Mouse (Mus musculus) R1 (cell line): ENCODE measurements around the gene Plpp7.
A peak's percentile ranks its signal among the peaks of the same experiment; 100 is the strongest.

Source experiments
- DNase-seq: peaks from one replicate; pipeline ENCODE4 v3.0.0-alpha.2; 2018; ENCODE audit warnings: low read depth, low spot score

Gene Plpp7

DNA sequence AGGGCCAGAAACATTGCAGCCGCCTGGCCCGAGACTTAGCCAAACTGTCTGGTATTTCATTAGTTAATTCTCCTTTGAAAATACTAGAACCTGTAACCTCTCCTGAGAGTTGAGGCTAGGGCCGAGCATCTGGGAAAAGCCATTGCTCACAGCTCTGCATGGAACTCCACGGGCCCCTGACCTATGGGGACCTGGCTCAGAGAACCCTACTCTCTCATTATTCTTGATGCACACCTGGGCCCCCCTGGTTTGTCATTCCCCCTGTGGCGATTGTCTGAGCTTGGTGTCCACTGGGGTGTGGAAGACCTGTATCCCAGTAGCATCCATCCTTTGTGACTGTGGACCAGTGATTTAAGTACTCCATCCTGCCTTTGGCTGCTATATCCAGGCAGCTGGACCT is 44.0 kb downstream of the Plpp7 start:
- no peak for DNase-seq

DNA sequence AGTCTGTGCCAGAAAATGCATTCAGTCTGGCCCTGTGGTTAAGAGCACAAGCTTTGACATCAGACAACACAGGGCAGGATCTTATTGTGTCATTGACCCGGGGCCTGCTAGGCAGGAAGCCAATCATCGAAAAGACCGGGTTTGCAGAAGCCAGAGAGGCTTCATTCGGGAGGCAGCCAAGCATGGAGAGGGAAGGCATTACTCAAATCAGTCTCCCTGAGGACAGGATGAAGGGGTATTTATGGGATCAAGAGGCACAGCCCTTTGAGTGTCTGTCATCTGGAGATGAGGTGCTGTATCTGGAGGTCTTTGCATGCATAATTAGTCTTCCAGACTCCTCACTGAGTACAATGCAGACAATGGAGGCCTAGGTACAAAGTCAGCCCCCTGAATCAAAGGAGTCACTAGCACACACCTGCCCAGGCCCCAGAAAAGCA is 45.2 kb downstream of the Plpp7 start:
- peak; percentile 57 for DNase-seq

DNA sequence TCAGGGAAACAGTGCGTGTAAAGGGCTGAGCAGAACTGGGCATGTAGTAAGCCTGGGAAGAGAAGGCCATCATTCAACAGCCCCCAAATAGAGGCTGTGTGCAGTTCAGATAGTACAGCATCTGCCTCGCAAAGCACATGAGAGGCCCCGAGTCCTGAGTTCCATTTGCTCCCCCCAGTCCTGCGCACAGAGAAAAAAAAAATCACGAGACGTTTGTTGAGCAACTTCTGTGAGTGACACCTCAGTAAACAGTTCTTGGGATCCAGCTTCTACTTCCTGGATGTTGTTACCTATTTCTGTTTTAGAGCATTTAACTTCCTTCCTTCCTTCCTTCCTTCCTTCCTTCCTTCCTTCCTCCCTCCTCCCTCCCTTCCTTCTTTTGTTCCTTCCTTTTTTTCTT is 46.3 kb downstream of the Plpp7 start:
- DNase-seq: no peak

DNA sequence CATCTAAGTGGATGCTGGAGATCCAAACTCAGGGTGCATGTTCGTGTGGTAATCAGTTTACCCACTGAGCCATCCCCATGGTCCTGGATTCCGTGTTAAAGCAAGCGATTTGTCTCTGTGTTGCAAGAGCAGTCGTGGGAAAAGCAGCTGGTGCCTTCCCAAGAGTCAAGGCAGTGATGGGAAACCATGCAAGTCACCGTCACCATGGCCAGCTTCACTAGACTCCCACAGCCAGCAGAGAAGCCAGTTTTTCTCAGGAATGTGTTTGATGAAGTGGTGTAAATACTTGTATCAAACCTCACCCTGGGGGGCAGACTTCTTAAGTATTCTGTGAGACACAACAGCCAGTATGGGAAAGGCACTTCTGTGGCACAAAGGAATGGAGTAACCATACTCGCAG is 47.0 kb downstream of the Plpp7 start:
- DNase-seq: no peak

DNA sequence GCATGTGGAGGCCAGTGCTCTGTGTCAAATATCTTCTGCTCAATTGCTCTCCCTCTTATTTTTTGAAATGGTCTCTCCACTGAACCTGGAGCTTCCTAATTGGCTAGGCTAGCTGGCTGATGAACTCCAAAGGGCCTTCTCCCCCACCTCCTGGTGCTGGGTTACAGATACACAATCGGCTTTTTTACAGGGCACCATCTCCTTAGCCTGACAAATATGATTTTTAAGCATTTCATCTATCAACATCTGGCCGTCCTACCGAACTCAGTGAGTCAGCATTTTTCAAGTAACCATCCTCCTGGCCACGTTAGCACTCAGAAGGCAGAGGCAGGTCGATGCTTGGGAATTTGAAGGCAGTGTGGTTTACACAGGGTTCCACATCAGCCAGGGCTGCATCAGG is 49.3 kb downstream of the Plpp7 start:
- DNase-seq: no peak

DNA sequence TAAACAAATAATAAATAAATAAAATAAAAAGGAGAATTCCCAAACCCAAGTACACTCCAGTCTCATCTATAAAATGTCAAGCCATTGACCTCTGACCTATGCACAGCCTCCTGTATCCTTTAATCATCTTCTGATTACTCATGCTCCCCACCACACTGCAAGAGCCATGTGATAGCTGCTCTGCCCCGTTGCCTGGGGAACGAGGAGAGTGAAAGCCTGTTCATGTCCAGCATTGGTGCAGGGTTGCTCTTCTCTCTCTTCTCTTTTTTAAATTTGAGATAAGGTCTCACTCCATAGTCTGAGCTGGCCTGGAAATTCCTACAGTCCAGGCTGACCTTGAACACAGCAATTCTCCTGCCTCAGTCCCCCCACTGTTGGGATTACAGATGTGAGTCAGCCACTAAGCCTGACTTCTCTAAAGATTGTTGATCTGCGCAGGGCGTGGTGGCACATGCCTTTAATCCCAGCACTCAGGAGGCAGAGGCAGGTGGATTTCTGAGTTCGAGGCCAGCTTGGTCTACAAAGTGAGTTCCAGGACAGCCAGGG is 51.4 kb downstream of the Plpp7 start:
- DNase-seq: peak; percentile 75

DNA sequence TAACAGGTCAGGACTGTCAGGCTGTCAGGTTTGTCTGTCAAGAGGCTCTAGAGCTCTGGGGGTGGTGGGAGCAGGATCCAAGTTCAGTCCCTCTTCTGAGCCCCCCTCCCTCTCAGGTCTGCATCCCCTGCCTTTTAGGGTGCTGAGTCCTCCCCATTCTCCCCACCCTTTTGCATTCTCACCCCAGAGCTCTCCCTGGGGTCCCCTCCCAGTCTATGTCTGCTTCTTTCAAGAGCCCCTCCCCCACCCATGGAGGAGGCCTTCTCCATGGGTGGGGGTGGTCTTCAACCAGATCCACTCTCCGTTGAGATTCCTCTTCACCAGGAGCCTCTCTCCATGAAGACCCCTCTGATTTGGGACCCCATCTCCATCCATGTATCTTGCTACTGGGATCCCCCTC is 54.8 kb downstream of the Plpp7 start:
- DNase-seq: no peak

DNA sequence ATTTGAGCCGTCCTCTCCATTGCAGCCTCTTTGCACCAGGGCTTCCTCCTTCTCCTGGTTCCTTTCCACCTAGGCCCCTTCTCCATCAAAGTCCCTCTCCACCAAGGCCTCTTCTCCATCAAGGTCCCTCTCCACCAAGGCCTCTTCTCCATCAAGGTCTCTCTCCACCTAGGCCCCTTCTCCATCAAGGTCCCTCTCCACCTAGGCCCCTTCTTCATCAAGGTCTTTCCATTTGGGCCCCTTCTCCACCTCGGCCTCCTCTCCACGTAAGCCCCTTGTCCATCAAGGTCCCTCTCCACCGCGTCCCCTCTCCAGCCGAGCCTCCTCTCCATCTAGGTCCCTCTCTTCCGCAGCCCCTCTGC is 55.2 kb downstream of the Plpp7 start:
- no peak for DNase-seq

DNA sequence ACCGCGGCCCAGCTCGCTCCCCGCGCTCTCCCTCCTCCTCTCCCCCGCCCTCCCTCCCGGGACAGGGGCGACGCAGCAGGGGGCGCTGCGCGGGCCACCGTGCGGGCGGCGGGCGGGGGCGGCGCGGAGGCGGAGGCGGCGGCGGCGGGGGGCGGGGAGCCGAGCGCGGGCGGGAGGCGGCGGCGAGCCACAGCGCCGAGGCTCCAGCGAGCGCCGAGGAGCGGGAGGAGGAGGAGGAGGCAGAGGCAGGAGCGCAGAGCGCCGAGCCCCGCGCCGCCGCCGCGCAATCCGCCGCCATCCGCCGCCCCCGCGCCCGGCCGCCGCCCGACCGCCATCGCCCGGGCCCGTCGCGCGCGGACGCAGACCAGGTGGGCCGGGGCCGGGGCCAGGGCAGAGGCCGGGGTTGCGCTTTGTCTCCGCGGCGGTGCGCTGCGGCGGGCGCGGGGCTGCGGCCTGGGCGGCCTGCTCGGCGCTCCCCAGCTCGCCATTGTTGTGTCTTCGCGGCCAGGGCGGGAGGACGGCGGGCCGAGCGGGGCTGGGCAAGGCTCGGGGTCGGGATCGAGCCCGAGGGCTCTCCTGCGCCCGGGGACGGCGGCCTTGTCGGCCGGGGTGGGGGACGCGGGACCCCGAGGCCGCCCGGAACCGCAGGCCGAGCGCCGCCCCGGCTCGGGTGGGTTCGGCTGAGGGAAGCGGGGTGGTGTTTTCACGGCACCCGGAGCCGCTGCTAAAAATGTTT is 55.8 kb downstream of the Plpp7 start, which contains the start of gene Prrc2b:
Gene Prrc2b, plus strand, starts transcription at position 159 of the 736 bp plus-strand sequence.
- DNase-seq: no peak

DNA sequence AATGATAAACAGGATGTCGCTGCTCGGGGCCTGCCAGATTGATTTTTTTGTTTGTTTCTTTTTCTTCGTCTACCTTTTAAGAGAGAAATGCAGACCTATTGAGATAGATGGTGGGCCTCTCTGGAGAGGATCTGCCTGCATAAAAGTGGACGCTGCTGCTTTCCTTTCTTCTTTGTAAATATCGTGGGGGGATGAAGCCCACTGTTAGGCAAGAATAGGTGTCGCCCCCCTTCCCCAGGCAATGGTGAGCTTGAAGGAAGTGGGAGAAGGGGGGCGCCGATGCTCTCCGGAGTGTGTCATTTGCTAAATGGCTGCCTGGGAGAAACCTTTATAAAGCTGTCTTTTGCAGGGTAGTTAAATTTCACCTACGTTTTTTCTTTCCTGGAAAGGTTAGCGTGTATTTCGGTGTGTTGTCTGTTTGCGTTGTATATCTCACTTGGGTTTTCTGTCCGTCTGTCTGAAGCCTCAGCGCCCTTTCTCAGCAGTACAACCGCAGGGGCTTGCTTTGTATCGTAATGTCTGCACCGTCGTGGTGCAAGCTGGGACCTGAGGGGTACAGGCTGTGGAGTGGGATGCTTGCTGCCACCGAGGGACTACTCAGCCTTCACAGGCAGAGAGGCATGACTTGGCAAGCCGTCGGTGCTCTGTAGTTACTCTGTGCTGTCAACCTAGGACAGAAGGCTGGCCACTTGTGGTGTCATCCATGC is 56.5 kb downstream of the Plpp7 start:
- DNase-seq: no peak

DNA sequence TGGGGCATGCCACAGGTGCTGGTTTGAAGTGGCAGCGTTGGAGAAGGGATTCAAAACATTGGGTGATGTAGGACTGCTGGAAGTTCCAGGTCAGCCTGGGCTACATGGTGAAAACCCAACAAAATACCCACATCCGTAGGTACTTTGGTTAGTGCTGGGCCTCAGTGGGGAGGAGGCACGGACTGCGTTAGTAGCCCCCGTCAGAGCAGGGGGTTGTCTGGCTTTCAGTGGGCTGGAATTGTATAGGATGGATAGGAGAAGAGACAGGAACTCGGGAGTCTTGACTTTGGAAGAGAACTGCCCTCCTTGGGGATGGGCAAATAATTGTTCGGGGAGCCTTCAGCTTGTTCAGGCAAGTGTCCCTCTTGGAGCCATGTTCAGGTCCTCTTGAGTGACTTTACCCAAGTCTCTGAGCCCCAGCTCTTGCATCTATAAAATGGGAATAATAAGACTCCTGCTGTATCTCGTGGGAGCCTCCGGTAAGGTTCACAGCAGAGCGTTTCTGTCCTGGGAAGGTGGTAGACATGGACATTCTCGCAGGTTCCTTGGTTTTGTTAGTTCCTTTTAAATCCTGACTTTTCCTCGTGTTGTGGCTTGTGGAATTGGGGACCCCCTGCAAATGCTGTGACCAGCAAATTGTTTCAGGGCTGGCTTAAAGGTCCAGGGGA is 57.2 kb downstream of the Plpp7 start:
- no peak for DNase-seq

DNA sequence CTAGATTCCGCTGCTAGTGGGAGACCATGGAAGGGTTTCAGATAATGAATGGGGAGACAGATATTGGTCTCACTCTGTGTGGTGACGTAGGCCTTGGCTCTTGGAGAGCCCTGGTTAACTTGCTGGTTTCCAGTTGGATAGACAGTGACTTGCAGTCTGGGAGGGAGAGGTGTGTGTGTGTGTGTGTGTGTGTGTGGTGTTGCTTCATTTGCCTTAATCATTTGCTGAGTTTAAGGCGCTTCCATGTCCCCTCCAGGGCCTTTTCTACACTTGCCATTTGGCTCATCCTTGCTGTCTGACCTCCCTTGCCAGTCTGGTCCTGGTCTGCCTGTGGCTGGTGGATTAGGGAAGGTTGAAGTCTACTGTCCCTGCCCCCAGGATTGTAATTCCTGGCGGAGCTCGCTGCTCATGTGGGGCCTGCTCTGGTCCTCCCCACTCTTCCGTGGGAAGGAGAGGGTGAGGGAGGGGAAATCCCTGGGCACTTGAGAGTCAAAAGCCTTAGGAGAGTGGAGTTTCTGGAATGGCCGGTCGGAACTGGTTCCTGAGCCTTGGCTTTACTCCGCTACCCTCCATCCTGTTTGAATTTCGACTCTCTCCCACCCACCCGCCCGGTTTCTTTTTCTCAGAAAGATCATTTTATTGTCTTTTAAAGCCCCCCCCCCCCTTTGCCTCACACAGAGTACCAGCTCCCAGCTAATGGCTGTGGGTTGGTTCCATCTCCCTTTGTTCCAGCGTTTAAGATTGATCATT is 57.9 kb downstream of the Plpp7 start:
- peak; percentile 73 for DNase-seq

DNA sequence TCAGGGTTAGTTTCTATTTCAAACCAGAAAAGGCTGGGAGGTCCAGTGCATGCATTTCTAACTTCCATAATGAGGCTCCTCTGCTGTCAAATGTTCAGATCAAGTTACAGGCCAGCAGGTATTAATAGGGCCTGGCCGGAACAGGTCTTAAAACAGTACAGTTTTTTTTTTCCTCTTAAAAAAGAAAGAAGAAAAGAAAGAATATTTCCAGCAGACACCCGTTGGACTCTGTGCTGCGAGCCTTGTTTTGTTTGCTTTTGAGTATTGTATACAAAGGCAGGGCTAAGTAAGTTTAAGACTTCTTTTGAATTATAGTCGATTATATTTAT is 58.4 kb downstream of the Plpp7 start:
- DNase-seq: no peak

DNA sequence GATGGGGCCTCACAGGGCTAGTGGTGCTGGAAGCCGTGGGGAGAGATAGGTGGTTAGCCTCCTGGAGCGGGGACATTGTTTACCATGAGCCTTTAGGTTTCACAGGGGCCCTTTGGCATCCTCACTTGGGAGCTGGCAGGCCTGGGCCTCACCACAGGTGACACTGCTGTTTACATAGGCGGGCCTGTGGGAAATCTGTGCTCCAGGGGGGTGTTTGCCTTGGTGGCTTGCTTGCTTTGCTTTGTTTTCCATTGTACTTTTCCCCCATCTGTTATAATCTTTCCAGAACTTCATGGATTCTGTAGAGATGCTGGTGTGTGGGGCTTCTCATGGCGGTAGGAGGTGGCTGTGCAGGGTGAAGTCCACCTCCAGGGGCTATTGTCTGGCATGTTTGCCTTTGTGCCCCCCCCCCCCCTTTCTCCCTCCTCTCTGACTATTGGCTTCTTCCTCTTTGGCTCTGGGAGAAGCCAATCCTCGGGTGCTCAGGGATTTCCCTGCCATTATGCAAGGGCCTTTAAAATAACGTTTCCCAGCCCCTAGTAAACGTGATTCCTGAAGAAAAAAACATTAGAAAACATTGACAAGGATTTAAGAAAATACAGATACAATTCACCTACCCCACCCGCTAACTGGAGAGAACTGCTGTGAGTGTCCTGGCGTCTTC is 59.1 kb downstream of the Plpp7 start:
- no peak for DNase-seq

DNA sequence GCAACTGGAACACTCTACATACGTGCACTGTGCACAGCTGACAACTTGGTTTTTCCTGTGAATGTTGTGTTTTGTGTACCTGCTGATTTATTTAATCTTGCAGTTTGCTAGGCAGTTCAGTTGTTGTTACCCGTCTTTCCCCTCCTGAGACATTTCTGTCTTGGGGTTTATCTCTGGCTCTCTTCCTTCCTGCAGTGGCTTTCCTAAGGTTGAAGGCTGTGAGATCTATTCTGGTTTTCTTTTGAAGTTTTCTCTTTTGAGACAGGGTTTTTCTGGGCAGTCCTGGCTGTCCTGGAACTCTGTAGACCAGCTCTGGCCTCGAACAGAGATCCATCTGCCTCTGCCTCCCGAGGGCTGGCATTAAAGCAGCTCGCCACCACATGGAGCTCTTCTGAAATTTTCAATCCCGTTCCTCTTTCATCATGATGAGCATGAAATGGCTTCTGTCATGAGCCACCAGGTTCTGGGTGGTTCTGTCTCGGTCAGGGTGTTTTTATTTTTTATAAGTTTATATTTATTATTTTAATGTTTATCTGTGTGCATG is 59.7 kb downstream of the Plpp7 start:
- DNase-seq: no peak

DNA sequence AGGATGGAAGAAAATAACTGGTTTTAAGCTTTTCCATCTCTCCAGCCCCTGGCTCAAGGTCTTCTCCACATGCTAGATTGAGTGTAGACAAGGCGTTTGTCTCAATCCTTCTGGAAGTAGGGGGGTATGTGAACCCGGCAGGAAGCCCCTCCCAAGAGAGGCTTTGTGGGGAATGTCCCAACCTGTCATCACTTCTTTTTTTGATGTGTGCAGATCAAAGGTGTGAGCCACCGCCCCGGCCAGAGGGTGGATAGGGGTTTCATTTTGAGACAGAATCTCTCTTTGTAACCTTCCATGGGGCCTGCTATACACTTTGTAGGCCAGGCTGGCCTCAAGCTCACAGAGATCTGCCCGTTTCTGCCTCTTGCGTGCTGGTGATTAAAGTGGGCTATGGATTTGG is 60.3 kb downstream of the Plpp7 start:
- DNase-seq: peak; percentile 45

DNA sequence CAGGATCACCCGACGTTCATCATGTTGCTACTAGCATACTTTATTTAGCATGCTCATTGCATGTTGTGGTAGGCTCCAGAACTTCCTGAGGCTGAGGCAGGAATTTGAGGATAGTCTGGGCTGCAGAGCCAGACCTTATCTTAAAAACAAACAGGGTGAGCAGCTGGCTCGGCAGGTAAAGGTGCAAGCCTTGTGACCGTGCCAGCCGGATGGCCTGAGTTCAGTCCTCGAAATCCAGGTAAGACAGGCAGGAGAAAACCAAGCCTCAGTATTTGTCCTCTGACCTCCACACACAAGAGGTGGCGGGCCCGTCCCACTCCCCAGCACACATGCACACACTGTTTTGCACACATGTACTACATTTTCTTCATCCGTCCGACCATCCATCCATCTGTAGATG is 61.3 kb downstream of the Plpp7 start:
- no peak for DNase-seq

DNA sequence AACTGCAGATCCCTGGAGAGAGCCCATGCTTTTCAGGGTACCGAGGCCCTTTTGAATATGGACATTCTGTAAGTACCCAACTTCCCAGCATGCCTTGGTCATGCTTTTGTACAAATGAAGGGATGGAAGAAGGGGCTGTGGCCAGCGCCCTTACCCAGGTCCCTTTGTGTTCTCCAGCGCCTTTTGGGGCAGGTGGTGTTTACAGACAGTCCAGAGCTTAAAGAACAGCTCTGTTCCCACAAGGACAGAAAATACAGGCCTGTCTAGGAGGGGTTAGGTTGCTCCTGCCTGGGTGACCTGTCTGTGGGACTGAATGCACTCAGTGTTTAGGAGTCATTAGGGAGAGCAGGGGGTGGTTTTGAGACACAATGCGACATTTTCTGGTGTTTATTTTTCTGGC is 62.0 kb downstream of the Plpp7 start:
- no peak for DNase-seq

DNA sequence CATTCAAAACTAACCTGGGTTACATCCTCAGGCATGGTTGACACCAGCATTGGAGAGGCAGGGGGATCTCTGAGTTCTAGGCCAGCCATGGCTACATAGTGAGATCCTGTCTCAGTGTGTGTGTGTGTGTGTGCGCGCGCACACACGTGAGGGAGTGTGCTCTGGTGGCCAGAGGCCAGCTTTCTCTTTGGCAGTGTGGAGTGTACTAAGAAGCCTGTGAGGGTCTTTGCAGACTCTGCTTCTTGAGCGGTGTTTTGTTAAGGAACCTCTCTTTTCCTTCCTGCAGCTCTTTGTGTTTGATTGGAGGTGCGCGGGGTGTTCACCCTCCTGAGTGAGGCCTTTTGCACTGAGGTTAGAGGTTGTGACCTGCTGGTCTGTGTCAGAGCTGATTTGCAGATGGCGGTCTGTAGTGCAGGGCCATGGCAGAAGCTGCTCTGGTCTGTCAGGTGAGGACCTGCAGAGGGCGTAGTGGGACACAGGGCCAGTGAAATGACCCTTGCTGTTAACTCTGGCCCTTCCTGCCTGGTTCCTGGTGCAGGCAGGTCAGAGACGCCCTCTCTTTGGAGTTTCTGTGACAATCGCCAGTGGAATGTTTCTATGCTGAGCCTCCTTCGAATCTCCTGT is 63.4 kb downstream of the Plpp7 start:
- peak; percentile 60 for DNase-seq
